Mouse (Mus musculus) right cerebral cortex, postnatal 36 days (tissue): Measurements from ENCODE around the gene Nap1l4.

Experiments
- DNase-seq, 2 experiments: peaks; one replicate each; pipeline ENCODE4 v3.0.0; 2022; ENCODE audit warnings: low spot score in 2 of 2, mixed read lengths in 1 of 2

Gene Nap1l4

GRCm38 (mm10) chr7:143519333-143519732, 29.6 kb downstream of the Nap1l4 start:
- DNase-seq: no peak

- no peak for DNase-seq
Observed at GRCm38 (mm10) chr7:143514416-143514768, 34.5 kb downstream of the Nap1l4 start.

- no peak for DNase-seq
Observed at GRCm38 (mm10) chr7:143513763-143514415, 35.0 kb downstream of the Nap1l4 start.

GRCm38 (mm10) chr7:143511335-143511712, 37.6 kb downstream of the Nap1l4 start:
- no peak for DNase-seq

- DNase-seq: no peak
Observed at GRCm38 (mm10) chr7:143510593-143511334, 38.1 kb downstream of the Nap1l4 start.

GRCm38 (mm10) chr7:143509566-143509965, 39.3 kb downstream of the Nap1l4 start:
- no peak for DNase-seq

GRCm38 (mm10) chr7:143506675-143507074, 42.2 kb downstream of the Nap1l4 start:
- DNase-seq: peak in 1 of 2 experiments; percentile 20

- no peak for DNase-seq
Observed at GRCm38 (mm10) chr7:143506271-143506670, 42.6 kb downstream of the Nap1l4 start.

GRCm38 (mm10) chr7:143505823-143506222, 43.1 kb downstream of the Nap1l4 start:
- peak; percentile 54 to 56 for DNase-seq

- DNase-seq: no peak
Observed at GRCm38 (mm10) chr7:143505411-143505810, 43.5 kb downstream of the Nap1l4 start.

GRCm38 (mm10) chr7:143503926-143504325, 45.0 kb downstream of the Nap1l4 start:
- no peak for DNase-seq

GRCm38 (mm10) chr7:143502418-143503200, 46.3 kb downstream of the Nap1l4 start, which contains the start of gene Phlda2:
Gene Phlda2, minus strand, starts transcription at chr7:143503150.
- DNase-seq: no peak

GRCm38 (mm10) chr7:143501643-143502417, 47.1 kb downstream of the Nap1l4 start:
- DNase-seq: no peak

- DNase-seq: no peak
Observed at GRCm38 (mm10) chr7:143500912-143501311, 48.0 kb downstream of the Nap1l4 start.

GRCm38 (mm10) chr7:143498584-143498983, 50.3 kb downstream of the Nap1l4 start:
- no peak for DNase-seq

GRCm38 (mm10) chr7:143495104-143495961, 53.6 kb downstream of the Nap1l4 start:
- no peak for DNase-seq

- no peak for DNase-seq
Observed at GRCm38 (mm10) chr7:143493616-143494126, 55.2 kb downstream of the Nap1l4 start.

- DNase-seq: no peak
Observed at GRCm38 (mm10) chr7:143489735-143490134, 59.2 kb downstream of the Nap1l4 start.

- no peak for DNase-seq
Observed at GRCm38 (mm10) chr7:143482541-143482940, 66.4 kb downstream of the Nap1l4 start.

- no peak for DNase-seq
Observed at GRCm38 (mm10) chr7:143481806-143482387, 67.0 kb downstream of the Nap1l4 start.
